Mouse (Mus musculus) testis, adult 2 months (tissue): ENCODE measurements at regions not wholly inside any gene's neighbourhood (a gene's known extent, or its start where the extent isn't known, plus 50 kb on each side); places are given as distances from the start of the nearest gene placed in this dataset.

Source experiments
- H3K27ac ChIP-seq: fragments of 200-500 bp; 2 replicates; pipeline ENCODE4 v1.5.1; 2012; ENCODE audit warnings: low read depth, low read length; ENCODE audit not compliant: control insufficient read depth, insufficient read depth
- H3K27me3 ChIP-seq: fragments of 200-500 bp; 2 replicates; pipeline ENCODE4 v1.6.1; 2012; ENCODE audit warnings: mild to moderate bottlenecking, low read length, moderate library complexity; ENCODE audit not compliant: control insufficient read depth, insufficient read depth
- H3K36me3 ChIP-seq: fragments of 200-500 bp; 2 replicates; pipeline ENCODE4 v1.6.1; 2012; ENCODE audit warnings: mild to moderate bottlenecking, low read length; ENCODE audit not compliant: control insufficient read depth, insufficient read depth
- H3K4me1 ChIP-seq: fragments of 200-500 bp; 2 replicates; pipeline ENCODE4 v1.6.1; 2012; ENCODE audit warnings: low read length; ENCODE audit not compliant: control insufficient read depth, insufficient read depth
- H3K4me3 ChIP-seq: fragments of 200-500 bp; 2 replicates; pipeline ENCODE4 v1.5.1; 2012; ENCODE audit warnings: low read depth, mild to moderate bottlenecking, low read length, moderate library complexity, mixed read lengths; ENCODE audit not compliant: control insufficient read depth
- CTCF ChIP-seq: fragments of 200-500 bp; IDR thresholded peaks from 2 replicates; pipeline ENCODE4 v1.5.1; 2012; ENCODE audit warnings: low read depth, mild to moderate bottlenecking, inconsistent platforms, low read length, moderate library complexity; ENCODE audit not compliant: control insufficient read depth, insufficient read depth, insufficient replicate concordance
- POLR2A ChIP-seq: fragments of 200-500 bp; IDR thresholded peaks from 2 replicates; pipeline ENCODE4 v1.6.1; 2012; ENCODE audit warnings: low read depth, mild to moderate bottlenecking, inconsistent platforms, low read length, moderate library complexity; ENCODE audit not compliant: control insufficient read depth

DNA sequence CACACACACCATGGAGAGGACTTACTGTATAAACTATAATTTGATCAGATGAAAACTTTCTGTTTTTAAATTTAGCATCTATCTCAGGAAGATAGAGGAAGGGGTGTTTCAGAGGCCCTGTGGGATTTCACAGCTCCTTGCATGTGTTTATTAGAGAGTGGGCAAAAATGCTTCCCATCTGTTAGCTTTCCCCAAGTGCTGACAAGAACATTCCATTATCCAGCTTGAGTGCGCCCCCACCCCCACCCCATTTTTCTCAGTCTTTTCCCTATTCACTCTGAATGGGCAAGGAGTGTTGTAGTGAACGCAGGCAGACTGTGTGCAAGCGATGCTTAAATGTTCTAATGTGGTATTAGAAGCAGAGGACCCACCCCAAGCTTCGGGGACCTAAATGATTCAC, 228.2 kb upstream of the Fn1 start:
- Histone ChIP-seq H3K4me3 (no peak overlapping the region), H3K27ac (no peak overlapping the region), H3K36me3 (no peaks in the 10 kb centered on the region), H3K4me1 (no peaks in the 10 kb centered on the region), H3K27me3 (no peaks in the 10 kb centered on the region)
- no peak for TF ChIP-seq CTCF
- no peak for TF ChIP-seq POLR2A

DNA sequence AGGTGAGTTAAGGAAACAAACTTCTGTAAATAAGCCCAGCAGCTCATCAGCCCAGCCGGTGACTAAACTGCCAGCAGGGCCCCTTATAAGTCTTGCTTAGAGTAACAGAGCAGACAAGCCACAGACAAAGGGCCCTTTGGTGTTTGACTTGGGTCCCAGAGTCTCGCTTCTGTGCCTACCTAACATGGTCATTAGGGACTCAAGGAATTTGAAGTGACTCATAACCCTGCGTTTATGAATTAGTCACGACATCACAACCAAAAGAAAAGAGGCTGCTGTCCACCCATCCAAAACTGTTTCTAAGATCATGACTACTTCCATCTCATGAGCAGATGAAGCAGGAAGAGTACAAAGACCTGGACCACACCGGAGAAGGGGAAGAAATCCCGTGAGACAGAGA, 227.5 kb upstream of the Fn1 start:
- no peaks in the 10 kb centered on the region for H3K36me3 ChIP-seq
- TF ChIP-seq CTCF: no peak
- no peak for TF ChIP-seq POLR2A
- H3K27me3 ChIP-seq: no peaks in the 10 kb centered on the region
- no peak overlapping the region for H3K4me3 ChIP-seq
- no peak overlapping the region for H3K27ac ChIP-seq
- H3K4me1 ChIP-seq: no peaks in the 10 kb centered on the region

GRCm38 (mm10) chr1:71876712-71877401, 223.9 kb upstream of the Fn1 start:
- no peaks in the 10 kb centered on the region for H3K27me3 ChIP-seq
- no peak overlapping the region for H3K27ac ChIP-seq
- no peak overlapping the region for H3K4me3 ChIP-seq
- no peak for TF ChIP-seq POLR2A
- no peak for TF ChIP-seq CTCF
- H3K36me3 ChIP-seq: no peaks in the 10 kb centered on the region
- H3K4me1 ChIP-seq: no peaks in the 10 kb centered on the region

DNA sequence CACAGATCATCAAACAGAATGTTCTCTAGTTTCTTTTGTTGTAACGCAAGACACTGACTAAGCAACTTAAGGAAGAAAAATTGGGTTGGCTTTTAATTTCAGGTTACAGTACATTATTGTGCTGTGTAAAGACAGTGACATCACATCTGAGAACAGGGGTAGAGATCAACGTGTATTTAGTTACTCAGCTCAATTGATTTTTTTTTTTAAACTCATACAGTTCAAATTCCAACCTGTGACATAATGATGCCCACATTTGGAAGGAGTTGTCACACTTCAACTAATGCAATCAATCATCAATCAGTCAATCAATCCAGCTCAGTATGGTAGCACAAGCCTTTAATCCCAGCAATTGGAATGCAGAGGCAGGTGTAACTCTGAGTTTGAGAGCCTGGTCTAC, 221.0 kb upstream of the Fn1 start:
- no peak overlapping the region for H3K4me3 ChIP-seq

GRCm38 (mm10) chr1:71865670-71866069, 212.7 kb upstream of the Fn1 start:
- Histone ChIP-seq H3K27me3 (no peaks in the 10 kb centered on the region), H3K36me3 (no peaks in the 10 kb centered on the region), H3K27ac (no peak overlapping the region), H3K4me1 (no peaks in the 10 kb centered on the region), H3K4me3 (no peak overlapping the region)
- TF ChIP-seq POLR2A (no peak), CTCF (no peak)

More for the DNA sequence above, 221.0 kb upstream of the Fn1 start:
- no peak for TF ChIP-seq CTCF
- no peak for TF ChIP-seq POLR2A
- no peaks in the 10 kb centered on the region for H3K27me3 ChIP-seq
- no peaks in the 10 kb centered on the region for H3K36me3 ChIP-seq
- H3K4me1 ChIP-seq: no peaks in the 10 kb centered on the region
- no peak overlapping the region for H3K27ac ChIP-seq

DNA sequence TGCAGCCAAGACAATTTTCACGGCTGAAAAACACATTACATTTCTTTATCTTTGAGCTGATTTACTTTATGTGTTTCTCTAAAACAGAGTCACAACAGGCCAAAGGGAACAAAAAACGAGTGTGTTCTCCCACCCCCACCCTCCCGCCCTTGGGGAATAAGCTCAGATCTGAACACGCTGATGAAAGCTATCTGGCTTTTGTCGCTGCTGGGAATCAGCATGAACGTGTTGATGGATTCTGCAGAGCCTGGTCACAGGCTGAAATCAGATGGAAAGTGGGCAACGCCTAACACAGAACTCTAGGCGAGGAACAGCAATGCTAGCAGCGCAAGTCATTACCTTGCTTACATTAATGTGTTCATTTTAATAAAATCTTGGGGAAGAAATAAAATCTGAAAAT, 211.7 kb upstream of the Fn1 start:
- no peak overlapping the region for H3K27ac ChIP-seq
- H3K27me3 ChIP-seq: no peaks in the 10 kb centered on the region
- no peak for TF ChIP-seq POLR2A
- no peak for TF ChIP-seq CTCF
- no peak overlapping the region for H3K4me3 ChIP-seq
- no peaks in the 10 kb centered on the region for H3K4me1 ChIP-seq
- H3K36me3 ChIP-seq: no peaks in the 10 kb centered on the region

DNA sequence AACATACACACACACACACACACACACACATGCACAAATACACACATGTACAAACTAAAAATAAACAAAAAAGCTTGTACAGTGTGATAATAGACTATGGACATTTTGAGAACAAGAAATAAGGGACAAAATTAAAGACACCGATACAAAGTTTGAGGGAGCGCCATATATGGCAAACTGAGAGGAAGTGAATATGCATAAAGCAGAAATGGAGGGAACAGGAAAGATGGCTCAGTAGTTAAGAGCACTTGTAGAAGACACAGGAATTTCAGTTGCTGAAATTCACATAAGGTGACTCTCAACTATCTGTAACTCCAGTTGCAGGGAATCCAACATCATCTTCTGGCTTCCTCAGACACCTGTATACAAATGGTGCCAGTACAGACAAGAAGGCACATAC, 200.2 kb upstream of the Fn1 start:
- Histone ChIP-seq H3K27ac (no peak overlapping the region), H3K4me1 (no peaks in the 10 kb centered on the region), H3K36me3 (no peaks in the 10 kb centered on the region), H3K4me3 (no peak overlapping the region), H3K27me3 (no peaks in the 10 kb centered on the region)
- TF ChIP-seq CTCF (no peak), POLR2A (no peak)

DNA sequence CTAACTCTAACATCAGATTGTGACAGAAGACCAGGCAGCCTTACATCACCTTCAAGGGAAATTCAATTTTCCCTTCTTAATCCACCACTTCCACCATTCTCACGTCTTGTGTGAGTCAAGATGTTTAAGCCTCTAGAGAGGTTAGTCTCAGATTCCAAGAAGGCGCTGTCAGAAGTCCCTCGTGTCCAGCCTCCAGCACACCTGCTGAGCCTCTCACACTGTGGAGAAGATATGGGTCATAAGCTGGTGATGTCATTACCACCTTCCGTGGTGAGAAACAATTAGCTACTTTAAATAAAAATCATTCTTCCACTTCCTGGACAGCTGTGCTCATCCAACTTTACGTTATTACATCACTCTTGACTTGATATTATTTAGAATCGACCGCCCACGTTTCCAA, 198.3 kb upstream of the Fn1 start:
- no peak overlapping the region for H3K27ac ChIP-seq
- no peak overlapping the region for H3K4me3 ChIP-seq
- H3K27me3 ChIP-seq: no peaks in the 10 kb centered on the region
- H3K4me1 ChIP-seq: no peaks in the 10 kb centered on the region
- TF ChIP-seq POLR2A: no peak
- no peak for TF ChIP-seq CTCF
- H3K36me3 ChIP-seq: no peaks in the 10 kb centered on the region
